Mouse (Mus musculus) G1E (cell line): ENCODE data around the gene Haus5. TPM values are rescaled to one million over a fixed set of nuclear protein-coding genes. Genes with fewer than 3 reads are reported as not detected.

Source experiments
- ATAC-seq: 2 replicates; pipeline ENCODE4 v1.8.0; 2016; ENCODE audit warnings: mild to moderate bottlenecking; ENCODE audit not compliant: insufficient number of reproducible peaks, poor library complexity, low FRiP score, severe bottlenecking; ENCODE audit errors: extremely low read depth
- DNase-seq: peaks from one replicate; pipeline ENCODE4 v3.0.0; 2012; ENCODE audit warnings: low spot score
- H3K27me3 ChIP-seq: 2 replicates; pipeline ENCODE4 v1.6.1; 2012; ENCODE audit warnings: mild to moderate bottlenecking, low read length, inconsistent platforms; ENCODE audit not compliant: insufficient read depth
- H3K36me3 ChIP-seq: replicated peaks from 2 replicates; pipeline ENCODE3; 2012; ENCODE audit warnings: mild to moderate bottlenecking, inconsistent platforms
- H3K4me1 ChIP-seq: 2 replicates; pipeline ENCODE4 v1.6.1; 2012; ENCODE audit warnings: low read depth, low read length, inconsistent platforms, mixed read lengths; ENCODE audit not compliant: insufficient read depth
- H3K4me3 ChIP-seq: 2 replicates; pipeline ENCODE4 v1.5.1; 2012; ENCODE audit warnings: low read depth, mild to moderate bottlenecking, inconsistent platforms, low read length, moderate library complexity, mixed read lengths
- H3K9me3 ChIP-seq: replicated peaks from 2 replicates; pipeline ENCODE4 v1.6.1; 2012; ENCODE audit warnings: inconsistent platforms
- CTCF ChIP-seq: IDR thresholded peaks from 2 replicates; pipeline ENCODE4 v1.5.1; 2012; ENCODE audit warnings: low read depth, low read length, inconsistent platforms, mixed read lengths
- GATA1 ChIP-seq: IDR thresholded peaks from 2 replicates; pipeline ENCODE4 v1.6.1; 2012; ENCODE audit warnings: borderline replicate concordance, low read length, inconsistent platforms, mixed read lengths
- GATA2 ChIP-seq: IDR thresholded peaks from 2 replicates; pipeline ENCODE4 v1.6.1; 2012; ENCODE audit warnings: low read depth, low read length, inconsistent platforms, borderline replicate concordance
- POLR2AphosphoS5 ChIP-seq: IDR thresholded peaks from 2 replicates; pipeline ENCODE4 v1.6.1; 2012; ENCODE audit warnings: low read depth, low read length, inconsistent platforms; ENCODE audit not compliant: insufficient replicate concordance
- TAL1 ChIP-seq: conservative IDR thresholded peaks from 2 replicates; pipeline ENCODE4 v1.6.1; 2012; ENCODE audit warnings: low read depth, low read length, inconsistent platforms, mixed read lengths
- polyA plus RNA-seq: library from polyadenylated mRNA; stranded (reverse); fragments of >175 nt; gene quantifications from 2 replicates; pipeline ENCODE4 v1.2.3, GENCODE M21; 2012
- total RNA-seq, 2 experiments: library from RNA; stranded (forward) in 1 of 2; stranded (reverse) in 1 of 2; fragments of 200-1000 nt in 1 of 2; fragments of >200 nt in 1 of 2; fragmentation: Nextera tagmentation in 1 of 2; gene quantifications; 2 replicates each; pipeline ENCODE4 v1.2.3; 2014 to 2017

The Haus5 gene
- total and polyA plus RNA-seq, 3 experiments: 24.2 to 46.7 (median 40.4) TPM

GRCm38 (mm10) chr7:30604944-30605343, 59.9 kb downstream of the Haus5 start:
- H3K36me3 ChIP-seq: peaks cover 26% of the 10 kb centered on the region
- peaks cover under 1% of the 10 kb centered on the region; the same call in 1 of the 2 replicates for H3K27me3 ChIP-seq
- TF ChIP-seq POLR2AphosphoS5 (no peak), TAL1 (no peak), GATA1 (no peak), CTCF (no peak), GATA2 (no peak)
- H3K4me3 ChIP-seq: no peak overlapping the region
- H3K9me3 ChIP-seq: no peaks in the 10 kb centered on the region
- peaks cover 14% of the 10 kb centered on the region for H3K4me1 ChIP-seq
- DNase-seq (no peak), ATAC-seq (no peak)

GRCm38 (mm10) chr7:30604424-30604823, 60.4 kb downstream of the Haus5 start:
- H3K27me3 ChIP-seq: peaks cover 2% of the 10 kb centered on the region; the same call in 1 of the 2 replicates
- H3K4me1 ChIP-seq: peaks cover 20% of the 10 kb centered on the region
- H3K36me3 ChIP-seq: peaks cover 21% of the 10 kb centered on the region
- ATAC-seq: no peak
- DNase-seq: no peak
- no peaks in the 10 kb centered on the region for H3K9me3 ChIP-seq
- TF ChIP-seq GATA1 (no peak), GATA2 (no peak), TAL1 (no peak), POLR2AphosphoS5 (no peak), CTCF (no peak)
- no peak overlapping the region for H3K4me3 ChIP-seq

Other genes with a start within 250 kb of the Haus5 start
Only the 20 nearest of the 33 such genes appear.
- gene Hspb6, start 112.8 kb downstream of the Haus5 start, total RNA-seq (2014; fragmentation: Nextera tagmentation): 27.1 and 32.8 TPM in 2 replicates
- gene Hspb6, start 112.8 kb downstream of the Haus5 start, total RNA-seq (2017): 3.9 and 4.9 TPM in 2 replicates
- 11.2 and 12.1 TPM in 2 replicates for gene Hspb6, start 112.8 kb downstream of the Haus5 start, polyA plus RNA-seq
- gene Proser3, start 112.7 kb downstream of the Haus5 start, total RNA-seq (2014; fragmentation: Nextera tagmentation): 18.6 and 20.2 TPM in 2 replicates
- gene Proser3, start 112.7 kb downstream of the Haus5 start, total RNA-seq (2017): 4.2 and 7.4 TPM in 2 replicates
- gene Proser3, start 112.7 kb downstream of the Haus5 start, polyA plus RNA-seq: 19.7 and 20.5 TPM in 2 replicates
- 82.7 and 119 TPM in 2 replicates for gene Lin37, start 105.2 kb downstream of the Haus5 start, total RNA-seq (2014; fragmentation: Nextera tagmentation)
- gene Lin37, start 105.2 kb downstream of the Haus5 start, total RNA-seq (2017): 20.4 and 24.9 TPM in 2 replicates
- gene Lin37, start 105.2 kb downstream of the Haus5 start, polyA plus RNA-seq: 66.7 and 78.0 TPM in 2 replicates
- 16.1 and 42.5 TPM in 2 replicates for gene U2af1l4, start 101.7 kb downstream of the Haus5 start, total RNA-seq (2014; fragmentation: Nextera tagmentation)
- 62.9 and 74.1 TPM in 2 replicates for gene U2af1l4, start 101.7 kb downstream of the Haus5 start, total RNA-seq (2017)
- gene U2af1l4, start 101.7 kb downstream of the Haus5 start, polyA plus RNA-seq: 47.3 and 71.2 TPM in 2 replicates
- gene Gm49396, start 101.7 kb downstream of the Haus5 start, total RNA-seq (2014; fragmentation: Nextera tagmentation): 3.9 and 4.4 TPM in 2 replicates
- gene Gm49396, start 101.7 kb downstream of the Haus5 start, total RNA-seq (2017): 4.7 and 5.8 TPM in 2 replicates
- 2.5 and 2.6 TPM in 2 replicates for gene Gm49396, start 101.7 kb downstream of the Haus5 start, polyA plus RNA-seq
- gene Psenen, start 101.4 kb downstream of the Haus5 start, total RNA-seq (2014; fragmentation: Nextera tagmentation): 246 and 298 TPM in 2 replicates
- 134 and 142 TPM in 2 replicates for gene Psenen, start 101.4 kb downstream of the Haus5 start, total RNA-seq (2017)
- 26.1 and 31.8 TPM in 2 replicates for gene Psenen, start 101.4 kb downstream of the Haus5 start, polyA plus RNA-seq
- gene Igflr1, start 99.6 kb downstream of the Haus5 start, total RNA-seq (2014; fragmentation: Nextera tagmentation): 1.8 TPM in 1 of 2 replicates, not detected in the other
- 0.70 TPM in 1 of 2 replicates, not detected in the other for gene Igflr1, start 99.6 kb downstream of the Haus5 start, total RNA-seq (2017)
- gene Igflr1, start 99.6 kb downstream of the Haus5 start, polyA plus RNA-seq: 4.8 and 6.3 TPM in 2 replicates
- 133 and 142 TPM in 2 replicates for gene Kmt2b, start 76.3 kb downstream of the Haus5 start, total RNA-seq (2014; fragmentation: Nextera tagmentation)
- 9.2 and 11.3 TPM in 2 replicates for gene Kmt2b, start 76.3 kb downstream of the Haus5 start, total RNA-seq (2017)
- gene Kmt2b, start 76.3 kb downstream of the Haus5 start, polyA plus RNA-seq: 97.4 and 99.2 TPM in 2 replicates
- not detected in 2 replicates for gene Zbtb32, start 66.1 kb downstream of the Haus5 start, total RNA-seq (2014; fragmentation: Nextera tagmentation)
- gene Zbtb32, start 66.1 kb downstream of the Haus5 start, total RNA-seq (2017): 0.05 and 0.58 TPM in 2 replicates
- gene Zbtb32, start 66.1 kb downstream of the Haus5 start, polyA plus RNA-seq: 0.23 and 0.30 TPM in 2 replicates
- gene Upk1a, start 52.1 kb downstream of the Haus5 start, total RNA-seq (2014; fragmentation: Nextera tagmentation): 1.6 and 15.0 TPM in 2 replicates
- gene Upk1a, start 52.1 kb downstream of the Haus5 start, total RNA-seq (2017): 0.29 and 0.82 TPM in 2 replicates
- gene Upk1a, start 52.1 kb downstream of the Haus5 start, polyA plus RNA-seq: 0.98 and 1.4 TPM in 2 replicates
- gene Cox6b1, start 38.8 kb downstream of the Haus5 start, total RNA-seq (2014; fragmentation: Nextera tagmentation): 200 and 256 TPM in 2 replicates
- 820 and 835 TPM in 2 replicates for gene Cox6b1, start 38.8 kb downstream of the Haus5 start, total RNA-seq (2017)
- gene Cox6b1, start 38.8 kb downstream of the Haus5 start, polyA plus RNA-seq: 51.7 and 147 TPM in 2 replicates
- not detected in 2 replicates for gene Etv2, start 29.1 kb downstream of the Haus5 start, total RNA-seq (2014; fragmentation: Nextera tagmentation)
- gene Etv2, start 29.1 kb downstream of the Haus5 start, total RNA-seq (2017): not detected in 2 replicates
- not detected in 2 replicates for gene Etv2, start 29.1 kb downstream of the Haus5 start, polyA plus RNA-seq
- 46.4 and 47.9 TPM in 2 replicates for gene Rbm42, start 14.7 kb downstream of the Haus5 start, total RNA-seq (2014; fragmentation: Nextera tagmentation)
- 42.9 and 51.9 TPM in 2 replicates for gene Rbm42, start 14.7 kb downstream of the Haus5 start, total RNA-seq (2017)
- 235 and 293 TPM in 2 replicates for gene Rbm42, start 14.7 kb downstream of the Haus5 start, polyA plus RNA-seq
- not detected in 2 replicates for gene Pmis2, start 6.6 kb upstream of the Haus5 start, total RNA-seq (2014; fragmentation: Nextera tagmentation)
- gene Pmis2, start 6.6 kb upstream of the Haus5 start, total RNA-seq (2017): not detected in 2 replicates
- not detected in 2 replicates for gene Pmis2, start 6.6 kb upstream of the Haus5 start, polyA plus RNA-seq
- gene 2200002J24Rik, start 33.9 kb upstream of the Haus5 start, total RNA-seq (2014; fragmentation: Nextera tagmentation): not detected in 2 replicates
- not detected in 2 replicates for gene 2200002J24Rik, start 33.9 kb upstream of the Haus5 start, total RNA-seq (2017)
- gene 2200002J24Rik, start 33.9 kb upstream of the Haus5 start, polyA plus RNA-seq: not detected in 2 replicates
- gene Atp4a, start 47.2 kb upstream of the Haus5 start, total RNA-seq (2014; fragmentation: Nextera tagmentation): not detected in 2 replicates
- gene Atp4a, start 47.2 kb upstream of the Haus5 start, total RNA-seq (2017): 0.05 and 0.06 TPM in 2 replicates
- not detected in 2 replicates for gene Atp4a, start 47.2 kb upstream of the Haus5 start, polyA plus RNA-seq
- gene Tmem147, start 64.5 kb upstream of the Haus5 start, total RNA-seq (2014; fragmentation: Nextera tagmentation): 57.5 and 67.7 TPM in 2 replicates
- gene Tmem147, start 64.5 kb upstream of the Haus5 start, total RNA-seq (2017): 47.5 and 54.9 TPM in 2 replicates
- 40.1 and 44.9 TPM in 2 replicates for gene Tmem147, start 64.5 kb upstream of the Haus5 start, polyA plus RNA-seq
- gene Gapdhs, start 78.7 kb upstream of the Haus5 start, total RNA-seq (2014; fragmentation: Nextera tagmentation): not detected in 2 replicates
- not detected in 2 replicates for gene Gapdhs, start 78.7 kb upstream of the Haus5 start, total RNA-seq (2017)
- gene Gapdhs, start 78.7 kb upstream of the Haus5 start, polyA plus RNA-seq: not detected in 2 replicates
- gene Sbsn, start 86.5 kb upstream of the Haus5 start, total RNA-seq (2014; fragmentation: Nextera tagmentation): 5.4 and 5.7 TPM in 2 replicates
- 0.52 and 5.1 TPM in 2 replicates for gene Sbsn, start 86.5 kb upstream of the Haus5 start, total RNA-seq (2017)
- 0.96 and 1.5 TPM in 2 replicates for gene Sbsn, start 86.5 kb upstream of the Haus5 start, polyA plus RNA-seq
- gene Dmkn, start 98.8 kb upstream of the Haus5 start, total RNA-seq (2014; fragmentation: Nextera tagmentation): not detected in 2 replicates
- 0.44 TPM in 1 of 2 replicates, not detected in the other for gene Dmkn, start 98.8 kb upstream of the Haus5 start, total RNA-seq (2017)
- not detected in 2 replicates for gene Dmkn, start 98.8 kb upstream of the Haus5 start, polyA plus RNA-seq